Mouse (Mus musculus) spleen, adult 2 months (tissue): ENCODE measurements around the gene Nmi. TPM values are rescaled to one million over a fixed set of nuclear protein-coding genes. Genes with fewer than 3 reads are reported as not detected.

Source experiments
- DNase-seq, 2 experiments: peaks; one replicate each; pipeline versions ENCODE4 v3.0.0 to v3.0.0-alpha.2; 2012 to 2021; ENCODE audit warnings: low spot score in 2 of 2, low read depth in 1 of 2
- H3K27ac ChIP-seq: fragments of 200-500 bp; 2 replicates; pipeline ENCODE4 v1.5.1; 2012; ENCODE audit warnings: low read length, inconsistent platforms; ENCODE audit not compliant: insufficient read depth
- H3K27me3 ChIP-seq: fragments of 200-500 bp; 2 replicates; pipeline ENCODE4 v1.6.1; 2012; ENCODE audit warnings: mild to moderate bottlenecking, moderate library complexity, low read length, inconsistent platforms; ENCODE audit not compliant: control insufficient read depth, insufficient read depth
- H3K36me3 ChIP-seq: fragments of 200-500 bp; 2 replicates; pipeline ENCODE4 v1.6.1; 2012; ENCODE audit warnings: mild to moderate bottlenecking, low read length, inconsistent platforms; ENCODE audit not compliant: control insufficient read depth, insufficient read depth
- H3K4me1 ChIP-seq: fragments of 200-500 bp; 2 replicates; pipeline ENCODE4 v1.6.1; 2011; ENCODE audit warnings: inconsistent platforms; ENCODE audit not compliant: control insufficient read depth, insufficient read depth, insufficient read length
- H3K4me3 ChIP-seq: fragments of 200-500 bp; 2 replicates; pipeline ENCODE4 v1.5.1; 2011; ENCODE audit warnings: mild to moderate bottlenecking, inconsistent platforms; ENCODE audit not compliant: insufficient read depth, insufficient read length; ENCODE audit errors: extremely low read depth
- CTCF ChIP-seq: fragments of 200-500 bp; IDR thresholded peaks from 2 replicates; pipeline ENCODE4 v1.5.1; 2011; ENCODE audit warnings: mild to moderate bottlenecking, inconsistent platforms; ENCODE audit not compliant: insufficient read depth, insufficient read length, insufficient replicate concordance; ENCODE audit errors: extremely low read depth
- POLR2A ChIP-seq: fragments of 200-500 bp; IDR thresholded peaks from 2 replicates; pipeline ENCODE4 v1.6.1; 2011; ENCODE audit warnings: low read depth, low read length, inconsistent platforms
- WGBS: fragments of 180-500 bp; shearing (Covaris S2); methylation state at CpG from one replicate; pipeline ENCODE4 v1.1.7; 2018; 5-methylcytosine and 5-hydroxymethylcytosine counted together
- polyA plus RNA-seq: library from polyadenylated mRNA; depleted of rRNA; stranded (reverse); fragments of >200 nt; gene quantifications from 2 replicates; pipeline ENCODE4 v1.2.3, GENCODE M21; 2012

The Nmi gene
- polyA plus RNA-seq, 1 experiment: 2.7 TPM

- DNase-seq: peak; percentile 76 to 77
- Histone ChIP-seq H3K27me3 (no peaks in the 10 kb centered on the region), H3K27ac (peak within 1 kb of the TSS; percentile 91), H3K36me3 (0 out of 2 replicates have a peak, but pooled peaks cover 1% of the 10 kb centered on the region), H3K4me3 (peak within 1 kb of the TSS; percentile 85), H3K4me1 (peaks cover 11% of the 10 kb centered on the region; the same call in 1 of the 2 replicates)
- WGBS: under 1% methylated on average over 48 of the region's 48 CpGs
- TF ChIP-seq CTCF (0 out of 2 replicates have a peak, but pooled peaks have one; percentile 8), POLR2A (peak; percentile 21; the same call in 1 of the 2 replicates)
These were observed 38.5 kb downstream of the Nmi start, which contains the start of gene Rbm43 for GRCm38 (mm10) chr2:51934574-51935334. Rbm43 (minus strand) TSS chr2:51935163.

GRCm38 (mm10) chr2:51933341-51934134, 39.8 kb downstream of the Nmi start:
- peaks cover 4% of the 10 kb centered on the region for H3K36me3 ChIP-seq
- no peak for DNase-seq
- no peak for TF ChIP-seq CTCF
- no peak for TF ChIP-seq POLR2A
- H3K27ac ChIP-seq: peak overlapping the region; percentile 19; the same call in 1 of the 2 replicates
- peak overlapping the region; percentile 85 for H3K4me3 ChIP-seq
- 3% methylated on average over 11 of the region's 12 CpGs for WGBS
- no peaks in the 10 kb centered on the region for H3K27me3 ChIP-seq
- H3K4me1 ChIP-seq: peaks cover 11% of the 10 kb centered on the region; the same call in 1 of the 2 replicates

GRCm38 (mm10) chr2:51931241-51931640, 42.1 kb downstream of the Nmi start:
- no peak overlapping the region for H3K4me3 ChIP-seq
- H3K27me3 ChIP-seq: no peaks in the 10 kb centered on the region
- peaks cover 11% of the 10 kb centered on the region; the same call in 1 of the 2 replicates for H3K4me1 ChIP-seq
- WGBS: 42% methylated on average over 7 of the region's 7 CpGs
- no peak for DNase-seq
- H3K36me3 ChIP-seq: peaks cover 13% of the 10 kb centered on the region
- no peak overlapping the region for H3K27ac ChIP-seq
- TF ChIP-seq CTCF: no peak
- no peak for TF ChIP-seq POLR2A

- no peak overlapping the region for H3K4me3 ChIP-seq
- WGBS: 24% methylated on average over 5 of the region's 5 CpGs
- no peak overlapping the region for H3K27ac ChIP-seq
- H3K4me1 ChIP-seq: no peaks in the 10 kb centered on the region
- peak in 1 of 2 experiments; percentile 55 for DNase-seq
- H3K27me3 ChIP-seq: no peaks in the 10 kb centered on the region
- TF ChIP-seq POLR2A (no peak), CTCF (peak; percentile 41; the same call in 1 of the 2 replicates)
- no peaks in the 10 kb centered on the region for H3K36me3 ChIP-seq
These were observed 58.2 kb downstream of the Nmi start for GRCm38 (mm10) chr2:51914944-51915680.

GRCm38 (mm10) chr2:51914532-51914931, 58.8 kb downstream of the Nmi start:
- no peak overlapping the region for H3K4me3 ChIP-seq
- WGBS: 63% methylated on average over 7 of the region's 7 CpGs
- H3K36me3 ChIP-seq: no peaks in the 10 kb centered on the region
- H3K27ac ChIP-seq: no peak overlapping the region
- H3K4me1 ChIP-seq: no peaks in the 10 kb centered on the region
- no peak for TF ChIP-seq POLR2A
- TF ChIP-seq CTCF: no peak
- no peak for DNase-seq
- no peaks in the 10 kb centered on the region for H3K27me3 ChIP-seq

- no peak for DNase-seq
- no peaks in the 10 kb centered on the region for H3K36me3 ChIP-seq
- no peaks in the 10 kb centered on the region for H3K4me1 ChIP-seq
- 73% methylated on average over 6 of the region's 6 CpGs for WGBS
- no peak overlapping the region for H3K4me3 ChIP-seq
- no peak for TF ChIP-seq CTCF
- no peak for TF ChIP-seq POLR2A
- no peak overlapping the region for H3K27ac ChIP-seq
- H3K27me3 ChIP-seq: no peaks in the 10 kb centered on the region
These were observed 60.6 kb downstream of the Nmi start for GRCm38 (mm10) chr2:51912740-51913139.

- Histone ChIP-seq H3K4me3 (no peak overlapping the region), H3K4me1 (no peaks in the 10 kb centered on the region), H3K27me3 (no peaks in the 10 kb centered on the region), H3K36me3 (no peaks in the 10 kb centered on the region), H3K27ac (no peak overlapping the region)
- WGBS: 32% methylated on average over 2 of the region's 2 CpGs
- no peak for DNase-seq
- TF ChIP-seq POLR2A (no peak), CTCF (no peak)
These were observed 61.4 kb downstream of the Nmi start for GRCm38 (mm10) chr2:51911864-51912263.
